Mouse (Mus musculus) stomach, embryonic 14.5 days (tissue): ENCODE data around the gene Ccdc116. TPM values are rescaled to one million over a fixed set of nuclear protein-coding genes. Genes with fewer than 3 reads are reported as not detected.

ENCODE experiments used
- ATAC-seq: fragments of 200-750 bp; cut with Nextera tagmentation; 2 replicates; pipeline ENCODE4 v1.8.0; 2017; ENCODE audit warnings: low read depth, moderate TSS enrichment; ENCODE audit not compliant: insufficient number of reproducible peaks, insufficient read depth, low FRiP score
- H3K27ac ChIP-seq: fragments of 300-500 bp; sonication (generic); 2 replicates; pipeline ENCODE4 v1.5.1; 2014; ENCODE audit warnings: mild to moderate bottlenecking, low read length, moderate library complexity, mixed read lengths
- H3K27me3 ChIP-seq: fragments of 300-500 bp; sonication (generic); 2 replicates; pipeline ENCODE4 v1.6.1; 2014; ENCODE audit warnings: low read length, control low read depth, mixed read lengths; ENCODE audit not compliant: control insufficient read depth, insufficient read depth
- H3K36me3 ChIP-seq: fragments of 300-500 bp; sonication (generic); 2 replicates; pipeline ENCODE4 v1.6.1; 2014; ENCODE audit warnings: mild to moderate bottlenecking, control low read depth, low read length, moderate library complexity, mixed read lengths; ENCODE audit not compliant: control insufficient read depth, insufficient read depth
- H3K4me1 ChIP-seq: fragments of 300-500 bp; sonication (generic); 2 replicates; pipeline ENCODE4 v1.6.1; 2014; ENCODE audit warnings: low read length, control low read depth, mixed read lengths; ENCODE audit not compliant: control insufficient read depth, insufficient read depth
- H3K4me2 ChIP-seq: fragments of 300-500 bp; sonication (generic); replicated peaks from 2 replicates; pipeline ENCODE4 v1.6.1; 2014; ENCODE audit warnings: low read depth, low read length, control low read depth
- H3K4me3 ChIP-seq: fragments of 300-500 bp; sonication (generic); 2 replicates; pipeline ENCODE4 v1.5.1; 2014; ENCODE audit warnings: low read depth, low read length, control low read depth
- H3K9ac ChIP-seq: fragments of 300-500 bp; sonication (generic); replicated peaks from 2 replicates; pipeline ENCODE4 v1.6.1; 2014; ENCODE audit warnings: low read depth, mild to moderate bottlenecking, control low read depth, low read length, moderate library complexity, mixed read lengths
- H3K9me3 ChIP-seq: fragments of 300-500 bp; sonication (generic); 2 replicates; pipeline ENCODE4 v1.6.1; 2016; ENCODE audit warnings: low read depth, low read length, control low read depth; ENCODE audit not compliant: control insufficient read depth
- WGBS: fragments of 180-500 bp; shearing (Covaris S2); extraction: QIAGEN DNeasy Blood & Tissue Kit; methylation state at CpG from one replicate; pipeline ENCODE4 v1.1.7; 2014; 5-methylcytosine and 5-hydroxymethylcytosine counted together
- polyA plus RNA-seq: library from polyadenylated mRNA; unstranded; fragments of >200 nt; fragmentation: Nextera tagmentation; extraction: Ambion mirVana; gene quantifications from 2 replicates; pipeline ENCODE4 v1.2.1, GENCODE M21; 2014

Gene Ccdc116
- polyA plus RNA-seq: 1.0 and 1.1 TPM in 2 replicates

GRCm38 (mm10) chr16:17146772-17147235 is at the start of gene Ccdc116:
Gene Ccdc116, minus strand, starts transcription at chr16:17147229.
- H3K4me2 ChIP-seq: peak within 1 kb of the TSS; percentile 99
- ATAC-seq: peak; percentile 78
- peak within 1 kb of the TSS; percentile 52 for H3K4me3 ChIP-seq
- no peak within 1 kb of the TSS for H3K27ac ChIP-seq
- H3K9me3 ChIP-seq: no peaks in the 10 kb centered on the region
- H3K27me3 ChIP-seq: no peaks in the 10 kb centered on the region
- H3K36me3 ChIP-seq: no peaks in the 10 kb centered on the region
- peak within 1 kb of the TSS; percentile 22; the same call in 1 of the 2 replicates for H3K9ac ChIP-seq
- 1% methylated on average over 34 of the region's 34 CpGs for WGBS
- peaks cover 10% of the 10 kb centered on the region; the same call in 1 of the 2 replicates for H3K4me1 ChIP-seq

- no peaks in the 10 kb centered on the region for H3K4me1 ChIP-seq
- peaks cover 13% of the 10 kb centered on the region; the same call in 1 of the 2 replicates for H3K36me3 ChIP-seq
- ATAC-seq: no peak
- no peak overlapping the region for H3K9ac ChIP-seq
- 96% methylated on average over 4 of the region's 4 CpGs for WGBS
- H3K27me3 ChIP-seq: no peaks in the 10 kb centered on the region
- no peaks in the 10 kb centered on the region for H3K9me3 ChIP-seq
- no peak overlapping the region for H3K4me3 ChIP-seq
- no peak overlapping the region for H3K4me2 ChIP-seq
- no peak overlapping the region for H3K27ac ChIP-seq
These were observed 46.8 kb upstream of the Ccdc116 start for GRCm38 (mm10) chr16:17193823-17194222.

GRCm38 (mm10) chr16:17185475-17185874 is 38.4 kb upstream of the Ccdc116 start:
- Histone ChIP-seq H3K36me3 (peaks cover 4% of the 10 kb centered on the region; the same call in 1 of the 2 replicates), H3K9me3 (no peaks in the 10 kb centered on the region), H3K9ac (no peak overlapping the region), H3K27me3 (no peaks in the 10 kb centered on the region), H3K4me3 (no peak overlapping the region), H3K4me2 (no peak overlapping the region), H3K27ac (no peak overlapping the region), H3K4me1 (no peaks in the 10 kb centered on the region)
- no peak for ATAC-seq

- ATAC-seq: no peak
- no peak overlapping the region for H3K9ac ChIP-seq
- WGBS: 76% methylated on average over 3 of the region's 3 CpGs
- H3K4me1 ChIP-seq: no peaks in the 10 kb centered on the region
- no peak overlapping the region for H3K4me2 ChIP-seq
- no peaks in the 10 kb centered on the region for H3K9me3 ChIP-seq
- no peaks in the 10 kb centered on the region for H3K27me3 ChIP-seq
- H3K4me3 ChIP-seq: no peak overlapping the region
- H3K27ac ChIP-seq: no peak overlapping the region
- H3K36me3 ChIP-seq: peaks cover 6% of the 10 kb centered on the region; the same call in 1 of the 2 replicates
These were observed 36.0 kb upstream of the Ccdc116 start for GRCm38 (mm10) chr16:17183003-17183402.

GRCm38 (mm10) chr16:17182136-17182535 is 35.1 kb upstream of the Ccdc116 start:
- Histone ChIP-seq H3K27ac (no peak overlapping the region), H3K36me3 (peaks cover 8% of the 10 kb centered on the region; the same call in 1 of the 2 replicates), H3K27me3 (no peaks in the 10 kb centered on the region), H3K9me3 (no peaks in the 10 kb centered on the region), H3K9ac (no peak overlapping the region), H3K4me2 (no peak overlapping the region), H3K4me3 (no peak overlapping the region), H3K4me1 (no peaks in the 10 kb centered on the region)
- ATAC-seq: no peak
- WGBS: 84% methylated on average over 2 of the region's 2 CpGs

- H3K36me3 ChIP-seq: peaks cover 4% of the 10 kb centered on the region; the same call in 1 of the 2 replicates
- no peak overlapping the region for H3K4me2 ChIP-seq
- no peak overlapping the region for H3K4me3 ChIP-seq
- H3K9ac ChIP-seq: no peak overlapping the region
- H3K27me3 ChIP-seq: no peaks in the 10 kb centered on the region
- H3K4me1 ChIP-seq: no peaks in the 10 kb centered on the region
- ATAC-seq: no peak
- H3K9me3 ChIP-seq: no peaks in the 10 kb centered on the region
- no peak overlapping the region for H3K27ac ChIP-seq
- WGBS: 84% methylated on average over 4 of the region's 4 CpGs
These were observed 34.4 kb upstream of the Ccdc116 start for GRCm38 (mm10) chr16:17181382-17181781.

GRCm38 (mm10) chr16:17179706-17180105 is 32.7 kb upstream of the Ccdc116 start:
- peaks cover 12% of the 10 kb centered on the region for H3K36me3 ChIP-seq
- H3K4me1 ChIP-seq: no peaks in the 10 kb centered on the region
- no peaks in the 10 kb centered on the region for H3K9me3 ChIP-seq
- no peak overlapping the region for H3K4me2 ChIP-seq
- no peak overlapping the region for H3K9ac ChIP-seq
- no peaks in the 10 kb centered on the region for H3K27me3 ChIP-seq
- H3K4me3 ChIP-seq: no peak overlapping the region
- 96% methylated on average over 3 of the region's 3 CpGs for WGBS
- ATAC-seq: no peak
- no peak overlapping the region for H3K27ac ChIP-seq

- 100% methylated on average over 1 of the region's 1 CpGs for WGBS
- Histone ChIP-seq H3K27me3 (no peaks in the 10 kb centered on the region), H3K9ac (no peak overlapping the region), H3K4me2 (no peak overlapping the region), H3K9me3 (no peaks in the 10 kb centered on the region), H3K4me1 (no peaks in the 10 kb centered on the region), H3K36me3 (peaks cover 28% of the 10 kb centered on the region), H3K27ac (no peak overlapping the region), H3K4me3 (no peak overlapping the region)
- ATAC-seq: no peak
These were observed 30.7 kb upstream of the Ccdc116 start for GRCm38 (mm10) chr16:17177623-17178170.

- no peak for ATAC-seq
These were observed 28.7 kb upstream of the Ccdc116 start for GRCm38 (mm10) chr16:17175765-17176164.

More at GRCm38 (mm10) chr16:17175765-17176164, 28.7 kb upstream of the Ccdc116 start:
- Histone ChIP-seq H3K4me1 (no peaks in the 10 kb centered on the region), H3K9ac (no peak overlapping the region), H3K9me3 (no peaks in the 10 kb centered on the region), H3K36me3 (peaks cover 36% of the 10 kb centered on the region), H3K27ac (no peak overlapping the region), H3K4me3 (no peak overlapping the region), H3K4me2 (no peak overlapping the region), H3K27me3 (no peaks in the 10 kb centered on the region)
- WGBS: 79% methylated on average over 2 of the region's 2 CpGs
